Mouse (Mus musculus): Measurements from ENCODE around the gene Cpsf6. TPM values are rescaled to one million over a fixed set of nuclear protein-coding genes. Genes with fewer than 3 reads are reported as not detected.

Cpsf6 gene
- polyA plus RNA-seq, 1 experiment from 2014 or later: 61.0 TPM

- H3K4me2 ChIP-seq (replicated peaks; ENCODE audit: low read depth, low read length): no peak overlapping the region
- no peaks in the 10 kb centered on the region for H3K9me3 ChIP-seq (ENCODE audit: low read length)
- WGBS: 47% methylated on average over 4 of the region's 4 CpGs
- DNase-seq (ENCODE audit: low spot score): peak; percentile 35
- H3K4me3 ChIP-seq (ENCODE audit: low read depth, low read length): no peak overlapping the region
- 0 out of 2 replicates have a peak, but pooled peaks cover 3% of the 10 kb centered on the region for H3K36me3 ChIP-seq (ENCODE audit: insufficient read depth, low read length)
- TF ChIP-seq CTCF (IDR thresholded peaks at IDR 0.05) (no peak), EP300 (IDR thresholded peaks at IDR 0.05) (no peak)
- H3K27me3 ChIP-seq (replicated peaks; ENCODE audit: insufficient read depth, low read length): no peaks in the 10 kb centered on the region
- no peak overlapping the region for H3K9ac ChIP-seq (replicated peaks; ENCODE audit: low read depth)
- H3K4me1 ChIP-seq (ENCODE audit: insufficient read depth, low read depth, low read length): no peaks in the 10 kb centered on the region
- 0 out of 2 replicates have a peak overlapping the region, but pooled peaks have one; percentile 0 for H3K27ac ChIP-seq (ENCODE audit: low read length)
- no peak; the same call in 1 of the 2 replicates for ATAC-seq
Observed at GRCm38 (mm10) chr10:117343000-117343399, 36.8 kb downstream of the Cpsf6 start.

DNA sequence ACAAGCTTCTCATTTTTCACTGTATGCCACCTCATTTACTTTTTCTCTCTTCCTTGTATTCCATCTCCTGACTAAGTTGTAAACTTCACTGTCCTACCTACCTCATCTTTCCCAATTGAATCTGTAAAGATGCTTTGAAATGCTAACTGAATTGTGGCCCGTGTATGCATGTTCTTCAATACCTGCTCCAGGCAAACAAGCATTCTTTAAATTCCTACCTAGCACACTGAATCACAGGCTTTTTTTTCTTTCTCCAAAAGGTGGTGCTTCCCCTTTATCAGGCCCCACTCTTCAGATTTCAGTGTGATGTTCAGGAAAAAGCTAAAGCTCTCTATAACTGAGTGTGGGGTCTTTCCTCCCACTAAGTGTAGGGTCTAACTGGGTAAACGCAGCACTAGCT is 37.4 kb downstream of the Cpsf6 start:
- Histone ChIP-seq H3K4me3 (ENCODE audit: low read depth, low read length) (no peak overlapping the region), H3K9me3 (ENCODE audit: low read length) (no peaks in the 10 kb centered on the region), H3K9ac (replicated peaks; ENCODE audit: low read depth) (no peak overlapping the region), H3K27me3 (replicated peaks; ENCODE audit: insufficient read depth, low read length) (no peaks in the 10 kb centered on the region), H3K36me3 (ENCODE audit: insufficient read depth, low read length) (0 out of 2 replicates have a peak, but pooled peaks cover 3% of the 10 kb centered on the region), H3K27ac (ENCODE audit: low read length) (0 out of 2 replicates have a peak overlapping the region, but pooled peaks have one; percentile 0), H3K4me2 (replicated peaks; ENCODE audit: low read depth, low read length) (no peak overlapping the region), H3K4me1 (ENCODE audit: insufficient read depth, low read depth, low read length) (no peaks in the 10 kb centered on the region)
- DNase-seq (ENCODE audit: low spot score) (no peak), ATAC-seq (no peak)
- TF ChIP-seq EP300 (IDR thresholded peaks at IDR 0.05) (no peak), CTCF (IDR thresholded peaks at IDR 0.05) (no peak)
- 62% methylated on average over 2 of the region's 2 CpGs for WGBS

- WGBS: 56% methylated on average over 4 of the region's 4 CpGs
Observed at GRCm38 (mm10) chr10:117341029-117341428, 38.8 kb downstream of the Cpsf6 start.

DNA sequence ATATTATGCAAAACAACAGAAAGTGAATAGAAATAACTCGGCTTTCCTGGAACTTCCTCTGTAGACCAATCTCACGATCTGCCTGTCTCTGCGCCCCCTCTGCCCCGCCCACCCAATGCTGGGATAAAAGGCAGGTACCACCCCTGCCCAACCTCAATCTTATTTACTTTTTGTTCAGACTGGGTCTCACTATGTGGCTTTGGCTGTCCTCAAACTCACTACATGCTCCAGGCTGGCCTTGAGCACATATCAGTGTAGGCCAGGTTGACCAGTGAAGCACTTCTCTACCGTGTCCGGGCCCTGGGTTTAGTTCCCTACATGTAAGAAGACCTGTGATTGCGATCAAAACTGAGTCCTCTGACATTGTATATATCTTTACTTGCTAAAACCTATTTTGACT is 40.6 kb downstream of the Cpsf6 start:
- H3K4me1 ChIP-seq (ENCODE audit: insufficient read depth, low read depth, low read length): no peaks in the 10 kb centered on the region
- H3K27me3 ChIP-seq (replicated peaks; ENCODE audit: insufficient read depth, low read length): no peaks in the 10 kb centered on the region
- H3K9me3 ChIP-seq (ENCODE audit: low read length): no peaks in the 10 kb centered on the region
- TF ChIP-seq EP300 (IDR thresholded peaks at IDR 0.05): no peak
- TF ChIP-seq CTCF (IDR thresholded peaks at IDR 0.05): no peak
- DNase-seq (ENCODE audit: low spot score): no peak
- no peaks in the 10 kb centered on the region for H3K36me3 ChIP-seq (ENCODE audit: insufficient read depth, low read length)
- no peak for ATAC-seq
- no peak overlapping the region for H3K4me3 ChIP-seq (ENCODE audit: low read depth, low read length)
- no peak overlapping the region for H3K9ac ChIP-seq (replicated peaks; ENCODE audit: low read depth)
- no peak overlapping the region for H3K4me2 ChIP-seq (replicated peaks; ENCODE audit: low read depth, low read length)
- 76% methylated on average over 7 of the region's 7 CpGs for WGBS
- no peak overlapping the region for H3K27ac ChIP-seq (ENCODE audit: low read length)

More at GRCm38 (mm10) chr10:117341029-117341428, 38.8 kb downstream of the Cpsf6 start:
- H3K4me1 ChIP-seq (ENCODE audit: insufficient read depth, low read depth, low read length): no peaks in the 10 kb centered on the region
- no peak overlapping the region for H3K27ac ChIP-seq (ENCODE audit: low read length)
- DNase-seq (ENCODE audit: low spot score) (no peak), ATAC-seq (no peak)
- no peaks in the 10 kb centered on the region for H3K9me3 ChIP-seq (ENCODE audit: low read length)
- H3K27me3 ChIP-seq (replicated peaks; ENCODE audit: insufficient read depth, low read length): no peaks in the 10 kb centered on the region
- no peak overlapping the region for H3K4me3 ChIP-seq (ENCODE audit: low read depth, low read length)
- TF ChIP-seq CTCF (IDR thresholded peaks at IDR 0.05) (no peak), EP300 (IDR thresholded peaks at IDR 0.05) (no peak)
- H3K4me2 ChIP-seq (replicated peaks; ENCODE audit: low read depth, low read length): no peak overlapping the region
- 0 out of 2 replicates have a peak, but pooled peaks cover 3% of the 10 kb centered on the region for H3K36me3 ChIP-seq (ENCODE audit: insufficient read depth, low read length)
- H3K9ac ChIP-seq (replicated peaks; ENCODE audit: low read depth): no peak overlapping the region

DNA sequence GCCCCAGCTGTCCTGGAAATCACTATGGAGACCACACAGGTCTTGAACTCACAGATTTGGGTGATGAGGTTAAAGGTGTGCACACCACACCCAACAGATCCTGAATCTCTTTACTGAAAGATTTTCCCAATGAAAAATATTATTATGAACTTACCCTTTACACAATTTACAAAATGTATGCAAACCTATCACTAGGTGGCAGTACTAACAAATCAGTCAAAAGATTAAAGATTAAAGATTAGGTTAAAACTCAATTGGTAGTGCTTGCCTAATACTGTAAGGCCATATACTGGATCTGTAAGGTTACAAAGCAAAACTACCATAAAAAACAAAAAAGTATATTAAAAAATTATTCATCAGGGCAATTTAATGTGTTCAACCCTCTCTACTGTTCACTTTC is 41.9 kb downstream of the Cpsf6 start:
- Histone ChIP-seq H3K9ac (replicated peaks; ENCODE audit: low read depth) (no peak overlapping the region), H3K36me3 (ENCODE audit: insufficient read depth, low read length) (no peaks in the 10 kb centered on the region), H3K27ac (ENCODE audit: low read length) (no peak overlapping the region), H3K9me3 (ENCODE audit: low read length) (no peaks in the 10 kb centered on the region), H3K27me3 (replicated peaks; ENCODE audit: insufficient read depth, low read length) (no peaks in the 10 kb centered on the region), H3K4me2 (replicated peaks; ENCODE audit: low read depth, low read length) (no peak overlapping the region), H3K4me1 (ENCODE audit: insufficient read depth, low read depth, low read length) (no peaks in the 10 kb centered on the region), H3K4me3 (ENCODE audit: low read depth, low read length) (no peak overlapping the region)
- DNase-seq (ENCODE audit: low spot score): peak; percentile 41
- TF ChIP-seq EP300 (IDR thresholded peaks at IDR 0.05) (no peak), CTCF (IDR thresholded peaks at IDR 0.05) (peak; percentile 28; the same call in 1 of the 2 replicates)
- ATAC-seq: no peak

GRCm38 (mm10) chr10:117335649-117336048 is 44.2 kb downstream of the Cpsf6 start:
- Histone ChIP-seq H3K27ac (ENCODE audit: low read length) (peak overlapping the region; percentile 38; the same call in 1 of the 2 replicates), H3K4me1 (ENCODE audit: insufficient read depth, low read depth, low read length) (no peaks in the 10 kb centered on the region), H3K36me3 (ENCODE audit: insufficient read depth, low read length) (no peaks in the 10 kb centered on the region), H3K4me2 (replicated peaks; ENCODE audit: low read depth, low read length) (0 out of 2 replicates have a peak overlapping the region, but pooled peaks have one; percentile 19), H3K9ac (replicated peaks; ENCODE audit: low read depth) (no peak overlapping the region), H3K27me3 (replicated peaks; ENCODE audit: insufficient read depth, low read length) (no peaks in the 10 kb centered on the region), H3K4me3 (ENCODE audit: low read depth, low read length) (no peak overlapping the region), H3K9me3 (ENCODE audit: low read length) (no peaks in the 10 kb centered on the region)
- 26% methylated on average over 4 of the region's 4 CpGs for WGBS
- DNase-seq (ENCODE audit: low spot score) (peak; percentile 54), ATAC-seq (peak; percentile 81)
- TF ChIP-seq EP300 (IDR thresholded peaks at IDR 0.05) (no peak), CTCF (IDR thresholded peaks at IDR 0.05) (no peak)

DNA sequence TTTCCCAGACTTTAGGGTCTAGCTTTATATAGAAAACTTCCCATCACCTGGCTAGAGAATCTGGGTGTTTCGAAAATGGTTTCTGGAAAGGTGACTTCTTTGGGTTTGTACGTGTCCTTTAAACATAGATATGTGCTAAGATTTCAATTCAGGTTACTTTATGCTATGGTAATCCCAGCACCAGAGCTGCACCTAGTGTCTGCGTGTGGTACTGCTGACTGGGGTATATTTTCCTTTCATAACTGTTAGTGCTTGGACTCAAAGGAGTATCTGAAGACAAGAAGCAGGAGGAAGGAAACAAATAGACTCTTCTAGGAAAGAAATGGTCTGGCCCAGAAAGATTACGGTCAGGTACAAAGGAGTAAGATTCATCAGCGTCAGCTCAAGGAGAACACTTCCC is 49.3 kb downstream of the Cpsf6 start:
- TF ChIP-seq EP300 (IDR thresholded peaks at IDR 0.05): peak; percentile 43; the same call in 1 of the 2 replicates
- TF ChIP-seq CTCF (IDR thresholded peaks at IDR 0.05): peak; percentile 82
- 66% methylated on average over 5 of the region's 5 CpGs for WGBS
- DNase-seq (ENCODE audit: low spot score): peak; percentile 68

More for the DNA sequence above, 49.3 kb downstream of the Cpsf6 start:
- ATAC-seq: peak; percentile 68
- H3K4me2 ChIP-seq (replicated peaks; ENCODE audit: low read depth, low read length): no peak overlapping the region
- no peak overlapping the region for H3K27ac ChIP-seq (ENCODE audit: low read length)
- no peak overlapping the region for H3K4me3 ChIP-seq (ENCODE audit: low read depth, low read length)
- H3K36me3 ChIP-seq (ENCODE audit: insufficient read depth, low read length): no peaks in the 10 kb centered on the region
- H3K9me3 ChIP-seq (ENCODE audit: low read length): no peaks in the 10 kb centered on the region
- no peak overlapping the region for H3K9ac ChIP-seq (replicated peaks; ENCODE audit: low read depth)
- H3K4me1 ChIP-seq (ENCODE audit: insufficient read depth, low read depth, low read length): no peaks in the 10 kb centered on the region
- H3K27me3 ChIP-seq (replicated peaks; ENCODE audit: insufficient read depth, low read length): no peaks in the 10 kb centered on the region

Measured in lung, postnatal 0 days (tissue).